Mouse (Mus musculus) MEL (cell line): ENCODE measurements around the gene Sipa1l2.

Source experiments
- CTCF ChIP-seq, 3 experiments: IDR thresholded peaks in 2 of 3; conservative IDR thresholded peaks in 1 of 3; 2 replicates each; pipeline ENCODE4 v1.5.1; 2011 to 2012; ENCODE audit warnings: low read length in 3 of 3, low read depth in 2 of 3, mild to moderate bottlenecking in 2 of 3, improper control_type of control experiment in 1 of 3, inconsistent platforms in 1 of 3, mixed read lengths in 1 of 3, moderate library complexity in 1 of 3; ENCODE audit not compliant: control insufficient read depth in 1 of 3, insufficient read depth in 1 of 3, poor library complexity in 1 of 3, severe bottlenecking in 1 of 3
- ELF1 ChIP-seq: IDR thresholded peaks from 2 replicates; pipeline ENCODE4 v1.6.1; 2014; ENCODE audit warnings: low read depth, mild to moderate bottlenecking, inconsistent platforms, low read length, improper control_type of control experiment, moderate library complexity
- EP300 ChIP-seq, 2 experiments: IDR thresholded peaks; 2 replicates each; pipeline ENCODE4 v1.6.1; 2011; ENCODE audit warnings: improper control_type of control experiment in 2 of 2, low read length in 2 of 2, low read depth in 1 of 2, mild to moderate bottlenecking in 1 of 2
- GATA1 ChIP-seq: IDR thresholded peaks from 2 replicates; pipeline ENCODE4 v1.6.1; 2011; ENCODE audit warnings: low read depth, low read length, improper control_type of control experiment
- MAFK ChIP-seq: IDR thresholded peaks from 2 replicates; pipeline ENCODE4 v1.6.1; 2011; ENCODE audit warnings: low read depth, mild to moderate bottlenecking, low read length, improper control_type of control experiment, borderline replicate concordance
- MEF2A ChIP-seq: IDR thresholded peaks from 2 replicates; pipeline ENCODE4 v1.6.1; 2014; ENCODE audit warnings: low read depth, mild to moderate bottlenecking, inconsistent platforms, low read length, improper control_type of control experiment; ENCODE audit not compliant: poor library complexity, insufficient replicate concordance, severe bottlenecking; ENCODE audit errors: extremely low read depth
- POLR2A ChIP-seq, 2 experiments: IDR thresholded peaks; 2 replicates each; pipeline ENCODE4 v1.6.1; 2011 to 2012; ENCODE audit warnings: low read length in 2 of 2, mild to moderate bottlenecking in 2 of 2, control low read depth in 1 of 2, improper control_type of control experiment in 1 of 2, low read depth in 1 of 2, moderate library complexity in 1 of 2; ENCODE audit not compliant: control insufficient read depth in 1 of 2, insufficient read depth in 1 of 2, poor library complexity in 1 of 2
- TCF12 ChIP-seq: IDR thresholded peaks from 2 replicates; pipeline ENCODE4 v1.6.1; 2014; ENCODE audit warnings: low read depth, mild to moderate bottlenecking, inconsistent platforms, low read length, improper control_type of control experiment, moderate library complexity
- UBTF ChIP-seq: IDR thresholded peaks from 2 replicates; pipeline ENCODE4 v1.6.1; 2012; ENCODE audit warnings: low read depth, mild to moderate bottlenecking, inconsistent platforms, low read length, improper control_type of control experiment, moderate library complexity, borderline replicate concordance; ENCODE audit not compliant: insufficient read depth
- ZKSCAN1 ChIP-seq: IDR thresholded peaks from 2 replicates; pipeline ENCODE4 v1.6.1; 2012; ENCODE audit warnings: low read depth, mild to moderate bottlenecking, inconsistent platforms, low read length, improper control_type of control experiment, moderate library complexity

DNA sequence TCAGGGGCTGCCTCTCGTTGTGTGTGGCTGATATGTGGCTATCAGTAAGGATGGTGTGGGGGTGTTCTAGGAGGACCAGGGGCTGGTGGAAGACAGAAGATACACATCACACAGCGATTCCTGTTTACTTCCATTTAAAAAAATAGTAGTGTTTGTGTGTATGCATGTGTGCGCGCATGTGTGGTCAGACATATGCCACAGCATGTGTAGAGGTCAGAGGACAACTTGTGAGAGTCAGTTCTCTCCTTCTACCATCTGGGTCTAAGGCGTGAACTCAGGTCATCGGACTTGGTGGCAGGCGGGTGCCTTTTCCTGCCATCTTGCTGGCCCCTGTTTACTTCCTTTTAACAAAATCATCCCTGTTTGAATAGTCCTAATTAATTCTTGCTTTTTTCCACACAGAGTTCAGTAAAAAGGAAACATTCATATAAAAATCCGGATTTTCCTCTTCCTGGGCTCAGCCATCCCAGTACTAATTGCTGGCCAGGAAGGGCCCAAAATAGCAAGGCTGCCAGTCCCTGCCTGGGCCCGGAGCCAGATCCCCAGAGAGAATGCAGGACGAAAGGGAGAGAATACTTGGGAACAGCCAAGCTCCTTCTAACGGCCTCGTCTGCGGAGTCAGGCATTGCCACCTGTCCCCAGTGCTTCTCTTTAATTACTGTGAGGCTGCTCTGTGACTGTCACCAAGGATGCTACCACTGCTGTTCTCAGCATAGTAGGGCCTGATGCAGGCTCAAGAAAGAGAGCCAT, 179.7 kb downstream of the Sipa1l2 start:
- TF ChIP-seq TCF12 (no peak), ELF1 (no peak), MAFK (no peak), CTCF (IDR thresholded peaks at IDR 0.05 in 2 of 3, conservative IDR thresholded peaks at IDR 0.05 in 1 of 3; ENCODE audit: control insufficient read depth in 1 of 3, insufficient read depth in 1 of 3, low read depth in 2 of 3, low read length in 3 of 3, poor library complexity in 1 of 3, severe bottlenecking in 1 of 3) (no peak), EP300 (IDR thresholded peaks at IDR 0.05; ENCODE audit: low read depth in 1 of 2, low read length in 2 of 2) (no peak), POLR2A (IDR thresholded peaks at IDR 0.05; ENCODE audit: control insufficient read depth in 1 of 2, insufficient read depth in 1 of 2, low read depth in 1 of 2, low read length in 2 of 2, poor library complexity in 1 of 2) (no peak), MEF2A (no peak), GATA1 (no peak), UBTF (no peak), ZKSCAN1 (no peak)
